Mouse (Mus musculus) T-helper 17 cell (primary cell): ENCODE results near the gene Mpp3.

Source experiments
- in situ Hi-C, 2 experiments: fragments of 300-600 bp; cut with MboI, MseI; formaldehyde crosslinking; loops; 1 replicate in 1 of 2; 2 replicates in 1 of 2; pipeline ENCODE4 v1.15.1; 2025; ENCODE audit warnings: high pct_unique_total_duplicates in 2 of 2

The Mpp3 gene

GRCm38 (mm10) chr11:101980603-101981157 is 47.6 kb downstream of the Mpp3 start:
- in situ Hi-C loops = no loop called here

GRCm38 (mm10) chr11:101979140-101979539 is 49.1 kb downstream of the Mpp3 start:
- in situ Hi-C loops = no loop called here

- in situ Hi-C loops = no loop called here
Observed at GRCm38 (mm10) chr11:101976949-101977348, 51.3 kb downstream of the Mpp3 start.

GRCm38 (mm10) chr11:101974923-101975322 is 53.3 kb downstream of the Mpp3 start:
- in situ Hi-C loops = no loop called here

GRCm38 (mm10) chr11:101974181-101974580 is 54.1 kb downstream of the Mpp3 start:
- in situ Hi-C loops = no loop called here

DNA sequence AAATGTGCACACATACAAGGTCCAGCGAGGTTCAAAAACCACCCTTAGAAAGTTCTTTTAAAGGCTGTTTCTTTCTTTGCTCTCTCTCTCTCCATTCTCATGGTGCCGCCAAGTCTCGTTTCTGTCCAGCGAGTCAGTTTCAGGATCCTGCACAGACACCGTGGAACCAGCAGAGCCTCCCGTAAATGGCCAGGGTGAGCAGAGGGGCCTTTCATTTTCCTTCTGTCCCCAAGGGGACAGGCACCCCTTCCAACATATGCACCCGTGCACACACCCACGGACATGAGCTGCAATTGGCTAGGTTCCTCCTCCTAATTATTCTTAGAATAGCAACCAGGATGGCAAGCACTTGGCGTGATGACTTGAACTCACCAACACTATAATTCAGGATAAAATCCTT is 54.8 kb downstream of the Mpp3 start:
- in situ Hi-C loops = no loop called here

DNA sequence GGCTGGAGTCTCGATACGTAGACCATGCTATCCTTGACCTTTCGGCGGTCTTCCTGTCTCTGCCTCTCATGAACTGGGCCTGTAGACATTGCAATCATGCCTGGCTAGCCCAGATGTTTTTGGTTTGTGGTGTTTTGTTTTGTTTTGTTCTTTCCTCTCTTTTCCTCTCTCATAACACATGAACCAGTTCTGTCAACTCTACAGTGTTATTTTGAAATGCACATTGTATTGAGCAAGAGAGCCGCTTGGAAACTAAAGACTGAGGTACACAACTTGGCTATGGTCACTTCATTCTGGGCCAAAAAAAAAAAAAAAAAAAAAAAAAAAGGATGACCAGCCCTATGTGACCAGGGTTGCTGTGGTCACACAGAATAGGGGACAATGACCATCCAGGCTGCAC is 55.6 kb downstream of the Mpp3 start:
- in situ Hi-C loops = no loop called here

- in situ Hi-C loops = no loop called here
Observed at GRCm38 (mm10) chr11:101972097-101972496, 56.2 kb downstream of the Mpp3 start.

DNA sequence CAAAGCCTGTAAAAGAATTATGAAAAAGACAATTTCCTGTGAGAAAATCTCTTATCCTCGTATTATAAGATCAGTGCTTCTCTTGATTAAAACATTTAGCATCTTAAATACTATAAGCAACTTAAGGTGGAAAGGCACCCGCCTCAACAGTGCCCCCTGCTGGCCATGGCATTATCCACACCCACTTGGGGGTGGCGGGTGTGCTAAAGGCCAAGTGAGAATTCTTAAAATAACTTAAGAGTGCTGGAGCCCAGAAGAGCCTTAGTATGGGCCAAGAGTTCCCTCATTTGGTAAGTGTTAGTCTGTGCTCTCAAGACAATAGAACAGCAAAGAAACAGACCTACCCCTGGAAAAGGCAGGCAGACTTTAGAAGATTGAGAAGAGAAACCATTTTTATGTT is 56.9 kb downstream of the Mpp3 start:
- in situ Hi-C loops = no loop called here

GRCm38 (mm10) chr11:101969835-101970234 is 58.4 kb downstream of the Mpp3 start:
- in situ Hi-C loops = loop anchor here (5.0 kb wide), 1 partner anchor 48 kb away; no protein-coding TSS in a partner anchor

DNA sequence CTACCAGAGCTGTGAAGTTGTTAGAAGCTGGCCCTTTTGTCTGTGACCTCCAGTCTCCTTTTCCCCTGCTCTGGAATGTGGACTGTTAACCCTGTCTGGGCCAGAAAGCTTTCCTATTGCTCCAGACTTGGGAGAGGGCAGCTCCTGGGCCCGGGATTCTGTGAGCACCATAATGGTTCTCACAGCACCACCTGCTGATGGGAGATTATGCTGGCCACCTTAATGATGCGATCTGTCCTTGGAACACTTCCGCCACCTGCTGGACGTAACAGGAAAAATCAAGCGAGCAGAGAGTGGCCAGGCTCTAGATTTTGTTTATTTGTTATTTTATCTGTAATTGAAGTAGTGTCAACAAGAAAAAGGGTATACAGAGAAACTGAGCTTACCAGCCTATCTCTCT is 59.5 kb downstream of the Mpp3 start:
- in situ Hi-C loops = loop anchor here (5.0 kb wide), 1 partner anchor 46 kb away; no protein-coding TSS in a partner anchor

DNA sequence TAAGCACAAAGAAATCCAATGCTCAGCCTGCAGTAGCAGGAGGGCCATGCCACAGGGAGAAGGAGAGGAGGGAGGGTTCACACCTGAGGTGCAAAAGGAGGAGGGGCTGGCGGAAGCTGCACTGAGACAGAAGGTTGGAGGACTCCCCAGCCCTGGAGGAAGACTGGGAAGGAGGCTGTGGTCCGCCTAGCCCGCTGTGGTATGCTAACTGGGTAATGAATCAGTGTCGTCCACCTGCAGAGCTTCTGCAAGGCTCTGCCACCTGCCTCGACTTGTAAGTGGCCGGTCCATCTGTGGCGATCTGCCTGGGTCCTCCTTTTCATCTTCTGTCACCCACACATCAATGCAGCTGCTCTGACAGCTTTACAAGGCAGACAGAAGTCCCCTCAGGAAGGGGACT is 60.0 kb downstream of the Mpp3 start:
- in situ Hi-C loops = loop anchor here (5.0 kb wide), 1 partner anchor 46 kb away; no protein-coding TSS in a partner anchor

DNA sequence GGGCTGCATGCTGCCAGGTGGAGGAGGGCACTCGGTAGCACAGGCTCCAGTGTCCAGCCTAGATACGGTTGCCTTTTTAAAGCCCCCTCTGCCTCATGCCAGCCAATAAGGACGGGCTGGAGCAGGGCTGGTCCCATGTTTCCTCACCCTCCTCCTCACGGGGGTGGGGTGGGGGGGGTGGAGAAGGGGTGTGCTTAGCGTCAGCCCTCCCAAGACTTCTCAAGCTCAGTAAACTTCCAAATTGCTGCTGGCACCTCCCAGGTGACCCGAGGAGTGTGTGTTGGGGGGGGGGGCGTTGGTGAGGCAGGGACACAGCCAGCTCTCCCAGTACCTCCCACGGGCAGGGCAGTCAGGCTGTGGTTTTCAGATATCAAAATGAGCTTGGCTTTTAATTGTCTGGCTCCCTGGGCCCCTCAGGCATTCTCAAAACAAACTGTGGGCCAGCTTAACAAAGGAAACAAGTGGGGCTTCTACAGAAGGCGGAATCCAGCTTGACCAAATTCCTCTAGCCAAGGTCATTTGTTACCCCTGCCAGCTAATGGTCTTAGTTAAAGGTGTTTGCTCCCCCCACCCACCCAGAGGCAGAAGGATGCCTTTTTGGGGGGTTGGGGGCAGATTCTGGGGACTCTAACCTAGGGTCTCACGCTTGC is 61.2 kb downstream of the Mpp3 start, which contains the start of gene Sost:
Gene Sost, minus strand, starts transcription at position 51 of the 650 bp plus-strand sequence.
- in situ Hi-C loops = loop anchor here (5.0 kb wide), 1 partner anchor 45 kb away; no protein-coding TSS in a partner anchor

GRCm38 (mm10) chr11:101965553-101965952 is 62.7 kb downstream of the Mpp3 start:
- in situ Hi-C loops = loop anchor here (5.0 kb wide), 1 partner anchor 43 kb away; no protein-coding TSS in a partner anchor

DNA sequence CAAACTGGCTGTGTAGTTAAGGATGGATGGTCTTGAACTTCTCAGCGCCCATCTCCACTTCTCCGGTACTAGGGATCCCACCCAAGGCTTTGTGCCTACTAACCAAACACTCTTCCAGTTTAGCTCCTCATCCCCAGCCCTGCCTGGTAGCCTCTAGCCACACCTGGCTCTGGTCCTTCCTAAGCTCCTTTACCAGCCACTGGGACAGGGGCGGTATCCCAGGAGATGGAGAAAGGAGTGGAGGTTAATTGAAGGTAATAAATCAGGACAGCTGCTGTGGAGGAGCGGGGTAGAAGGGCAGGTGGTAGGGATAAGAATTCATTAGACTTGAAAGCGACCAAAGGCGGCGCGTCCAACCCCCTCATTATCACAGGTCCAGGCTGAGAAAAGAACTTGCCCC is 63.6 kb downstream of the Mpp3 start:
- in situ Hi-C loops = loop anchor here (5.0 kb wide), 1 partner anchor 42 kb away; no protein-coding TSS in a partner anchor

GRCm38 (mm10) chr11:101963473-101964291 is 64.6 kb downstream of the Mpp3 start:
- in situ Hi-C loops = no loop called here

- in situ Hi-C loops = no loop called here
Observed at GRCm38 (mm10) chr11:101963043-101963442, 65.2 kb downstream of the Mpp3 start.

DNA sequence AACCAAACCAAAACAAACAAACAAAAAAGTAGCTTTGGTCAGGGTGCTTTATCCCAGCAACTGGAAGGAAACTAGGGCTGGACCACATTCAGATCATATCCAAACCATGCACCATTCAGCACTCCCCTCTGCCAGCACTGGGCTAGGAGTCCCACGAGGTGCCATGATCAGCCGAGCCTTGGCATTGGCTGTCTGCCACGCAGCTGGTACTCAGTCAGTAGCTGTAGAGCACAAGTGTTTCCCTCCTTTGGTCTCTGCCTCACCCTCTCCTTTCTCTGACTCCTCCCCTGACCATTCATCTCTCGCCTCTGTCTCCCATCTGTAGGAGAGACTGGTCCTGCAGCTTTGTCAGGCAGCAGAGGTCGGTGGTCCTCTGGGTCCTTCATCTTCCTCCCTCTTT is 70.8 kb downstream of the Mpp3 start:
- in situ Hi-C loops = loop anchor here in 1 of 2 experiments (10.0 kb wide), 1 partner anchor 647 kb away; the partner anchor contains the start of gene Fzd2

DNA sequence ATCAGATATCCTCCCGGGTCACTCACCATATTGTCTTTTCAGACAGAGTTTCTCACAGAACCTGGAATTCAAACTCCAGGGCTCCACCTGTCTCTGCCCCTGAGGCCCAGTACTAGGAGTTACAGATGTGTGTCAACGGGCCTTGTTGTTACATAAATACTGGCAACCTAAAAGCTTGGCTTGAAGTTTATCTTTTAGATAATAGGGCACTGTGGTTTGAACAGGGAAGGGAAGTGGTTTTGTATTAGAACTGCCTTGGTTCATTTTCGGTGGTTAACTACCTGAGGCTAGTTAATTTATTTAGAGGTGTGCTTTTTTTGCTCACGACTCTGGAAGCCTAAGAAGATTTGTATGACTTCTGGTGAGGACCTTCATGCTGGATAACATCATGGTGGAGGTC is 74.8 kb downstream of the Mpp3 start:
- in situ Hi-C loops = loop anchor here in 1 of 2 experiments (10.0 kb wide), 1 partner anchor 651 kb away; the partner anchor contains the start of gene Fzd2

DNA sequence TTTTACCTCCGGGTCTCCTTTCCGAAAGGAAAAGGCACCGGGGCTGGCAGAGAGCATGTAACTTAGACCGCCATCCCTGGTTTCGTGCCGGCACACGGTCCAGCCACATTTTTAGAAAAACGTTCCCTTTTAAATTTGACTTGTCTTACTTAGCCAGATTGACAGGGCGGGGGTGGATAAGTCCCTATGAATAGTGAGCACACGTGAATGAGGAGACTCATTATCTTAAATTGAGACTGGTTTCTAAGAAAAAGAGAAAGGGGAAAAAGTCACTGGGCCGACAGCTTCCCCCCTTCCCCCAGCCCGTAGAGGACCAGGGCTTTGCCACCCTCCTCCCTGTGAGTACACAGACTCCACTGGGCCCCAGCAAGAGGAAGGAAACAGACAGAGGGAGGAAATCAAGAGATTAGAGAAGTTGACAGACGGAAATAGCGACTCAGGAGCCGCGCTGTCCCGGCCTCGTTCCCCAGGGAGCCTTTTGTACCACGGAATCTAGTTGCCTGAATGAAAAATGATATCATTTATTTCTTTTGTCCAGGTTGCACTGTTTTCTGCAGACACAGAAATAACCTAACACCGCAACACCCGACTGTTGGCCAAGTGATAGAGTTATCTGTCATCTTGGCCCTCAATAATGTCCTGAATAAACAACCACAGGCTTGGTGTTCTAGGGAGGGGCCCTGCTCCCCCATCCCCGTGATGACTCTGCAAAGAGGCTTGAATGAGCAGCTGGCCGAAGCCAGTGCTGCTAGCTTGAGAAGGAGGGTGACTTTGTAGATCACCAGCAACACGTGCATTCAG is 75.5 kb downstream of the Mpp3 start:
- in situ Hi-C loops = loop anchor here in 1 of 2 experiments (10.0 kb wide), 1 partner anchor 652 kb away; the partner anchor contains the start of gene Fzd2

DNA sequence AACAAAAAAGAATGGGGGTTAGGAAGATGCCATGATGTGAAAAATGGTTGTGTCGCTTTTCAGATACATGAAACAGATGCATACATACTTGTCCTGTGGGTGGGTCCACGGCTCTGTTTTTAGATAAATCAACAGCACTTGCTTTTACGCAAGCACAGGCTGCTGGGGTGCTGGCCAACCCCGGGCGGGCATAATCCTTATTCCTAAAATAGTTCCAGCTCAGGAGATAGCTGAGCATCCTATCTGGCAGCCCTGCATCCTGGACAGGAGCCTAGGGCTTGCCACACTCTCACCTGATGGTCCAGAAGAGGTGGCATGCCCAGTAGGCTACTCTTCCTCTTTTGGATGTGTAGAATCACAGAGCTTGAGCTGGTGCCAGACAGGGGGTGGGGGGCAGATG is 78.2 kb downstream of the Mpp3 start:
- in situ Hi-C loops = loop anchor here in 1 of 2 experiments (10.0 kb wide), 1 partner anchor 655 kb away; the partner anchor contains the start of gene Fzd2
